In the genomic region with DNA sequence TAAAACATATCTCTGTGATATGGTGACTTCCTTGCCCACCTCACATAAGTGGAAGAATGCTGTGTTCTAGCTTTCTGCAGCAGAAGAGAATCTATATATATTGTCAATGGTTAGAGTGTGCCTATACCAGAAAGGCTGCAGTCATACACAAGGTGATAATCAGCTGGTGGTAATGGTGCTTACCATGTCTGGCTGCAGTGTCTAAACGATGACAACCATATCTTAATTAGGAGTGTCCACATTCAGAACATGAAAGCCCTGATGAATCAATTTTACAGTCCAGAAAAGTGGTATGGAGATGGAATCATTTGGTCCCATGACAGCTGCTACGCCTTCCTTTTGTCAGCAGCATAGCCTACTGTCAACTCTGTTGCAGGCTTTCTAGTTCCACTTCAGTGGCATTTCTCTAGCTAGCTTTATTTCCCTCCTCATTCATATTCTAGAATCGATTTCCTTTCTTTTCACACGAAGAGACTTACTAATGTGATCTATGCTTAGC, we compare ENCODE assay signal across 28 mouse cellular contexts.
"Had no signal": no experiment of that assay in that cellular context is flagged by ENCODE, and none has a peak within 500 bp of the region (broad histone marks: within the 10 kb centered on the region; RNA-seq: fewer than 3 reads in every experiment).

No protein-coding gene starts in this region.

- H3K9ac ChIP-seq: embryonic facial prominence, embryonic 12.5 days; embryonic facial prominence, embryonic 13.5 days; embryonic facial prominence, embryonic 15.5 days; forebrain, embryonic 12.5 days; forebrain, embryonic 13.5 days; forebrain, embryonic 15.5 days; forebrain, postnatal 0 days had no signal

- H3K9me3 ChIP-seq: embryonic facial prominence, embryonic 10.5 days; embryonic facial prominence, embryonic 12.5 days; embryonic facial prominence, embryonic 13.5 days; embryonic facial prominence, embryonic 15.5 days; forebrain, embryonic 10.5 days; forebrain, embryonic 12.5 days; forebrain, embryonic 13.5 days; forebrain, embryonic 15.5 days had no signal

- H3K4me1 ChIP-seq: embryonic facial prominence, embryonic 10.5 days; embryonic facial prominence, embryonic 12.5 days; embryonic facial prominence, embryonic 13.5 days; embryonic facial prominence, embryonic 15.5 days; forebrain, embryonic 10.5 days; forebrain, embryonic 12.5 days; forebrain, embryonic 13.5 days; forebrain, embryonic 15.5 days had no signal

- H3K27me3 ChIP-seq: embryonic facial prominence, embryonic 12.5 days; embryonic facial prominence, embryonic 13.5 days; embryonic facial prominence, embryonic 15.5 days; forebrain, embryonic 12.5 days; forebrain, embryonic 13.5 days; forebrain, embryonic 15.5 days had no signal

- H3K4me3 ChIP-seq: embryonic facial prominence, embryonic 10.5 days; embryonic facial prominence, embryonic 12.5 days; embryonic facial prominence, embryonic 13.5 days; embryonic facial prominence, embryonic 15.5 days; erythroblast, embryonic 14.5 days; forebrain, embryonic 10.5 days; forebrain, embryonic 12.5 days; forebrain, embryonic 13.5 days; forebrain, embryonic 15.5 days; gastrocnemius, adult 2 months had no signal

- H3K36me3 ChIP-seq: embryonic facial prominence, embryonic 10.5 days; embryonic facial prominence, embryonic 12.5 days; embryonic facial prominence, embryonic 13.5 days; embryonic facial prominence, embryonic 15.5 days; forebrain, embryonic 10.5 days; forebrain, embryonic 12.5 days; forebrain, embryonic 15.5 days had no signal

- DNase-seq: cerebellum, adult 18-20 months; cerebellum, adult 2 months; cerebellum, adult 8-10 months; cerebellum, adult 9-10 months; cerebellum, adult 9-11 months; cerebellum, postnatal 10 days; cerebellum, postnatal 14 days; cerebellum, postnatal 25 days; cerebellum, postnatal 36 days; embryo, embryonic 11 days; forebrain, postnatal 0 days; gastrocnemius, adult 2 months; gastrocnemius, postnatal 10 days; gastrocnemius, postnatal 14 days; gastrocnemius, postnatal 25 days; gastrocnemius, postnatal 36 days; heart, adult 11 months had no signal

- ATAC-seq: forebrain, embryonic 13.5 days; forebrain, embryonic 14.5 days; forebrain, embryonic 15.5 days; forebrain, embryonic 16.5 days; forebrain, postnatal 0 days had no signal

- H3K27ac ChIP-seq: embryonic facial prominence, embryonic 10.5 days; embryonic facial prominence, embryonic 12.5 days; embryonic facial prominence, embryonic 13.5 days; embryonic facial prominence, embryonic 15.5 days; forebrain, embryonic 10.5 days; forebrain, embryonic 12.5 days; forebrain, embryonic 13.5 days; forebrain, embryonic 15.5 days; gastrocnemius, adult 2 months had no signal

- H3K4me2 ChIP-seq: embryonic facial prominence, embryonic 12.5 days; embryonic facial prominence, embryonic 13.5 days; embryonic facial prominence, embryonic 15.5 days; forebrain, embryonic 12.5 days; forebrain, embryonic 13.5 days; forebrain, embryonic 15.5 days had no signal
